Mouse (Mus musculus): ENCODE measurements around the gene Mylk.

The Mylk gene

GRCm38 (mm10) chr16:35033809-35034577 is 289.0 kb downstream of the Mylk start:
- DNase-seq, result no peak

GRCm38 (mm10) chr16:35034971-35035370 is 290.0 kb downstream of the Mylk start:
- no peak for DNase-seq

- no peak for DNase-seq
These were observed 291.7 kb downstream of the Mylk start for GRCm38 (mm10) chr16:35036754-35037153.

- DNase-seq, result no peak
These were observed 293.5 kb downstream of the Mylk start for GRCm38 (mm10) chr16:35038343-35039057.

- DNase-seq, result no peak
These were observed 295.1 kb downstream of the Mylk start for GRCm38 (mm10) chr16:35040154-35040553.

GRCm38 (mm10) chr16:35041001-35041400 is 296.0 kb downstream of the Mylk start:
- DNase-seq, result no peak

- no peak for DNase-seq
These were observed 301.2 kb downstream of the Mylk start for GRCm38 (mm10) chr16:35046081-35046775.

- DNase-seq, result no peak
These were observed 302.4 kb downstream of the Mylk start for GRCm38 (mm10) chr16:35047272-35047969.

- no peak for DNase-seq
These were observed 306.1 kb downstream of the Mylk start for GRCm38 (mm10) chr16:35051066-35051465.

Data from lung, adult 18-20 months (tissue).